Mouse (Mus musculus) heart, postnatal 0 days (tissue): ENCODE measurements around the gene Hoxa5. TPM values are rescaled to one million over a fixed set of nuclear protein-coding genes. Genes with fewer than 3 reads are reported as not detected.

Experiments
- ATAC-seq: fragments of 200-750 bp; cut with Nextera tagmentation; 2 replicates; pipeline ENCODE4 v1.8.0; 2017; ENCODE audit warnings: low read depth, moderate number of reproducible peaks, moderate library complexity; ENCODE audit not compliant: insufficient read depth
- DNase-seq: peaks from one replicate; pipeline ENCODE4 v3.0.0-alpha.2; 2016; ENCODE audit warnings: low spot score
- H3K27ac ChIP-seq: fragments of 300-500 bp; sonication (generic); 2 replicates; pipeline ENCODE4 v1.5.1; 2014; ENCODE audit warnings: low read depth, mild to moderate bottlenecking
- H3K27me3 ChIP-seq: fragments of 300-500 bp; sonication (generic); 2 replicates; pipeline ENCODE4 v1.6.1; 2014; ENCODE audit warnings: low read length, mixed read lengths; ENCODE audit not compliant: control insufficient read depth, insufficient read depth
- H3K36me3 ChIP-seq: fragments of 300-500 bp; sonication (generic); replicated peaks from 2 replicates; pipeline ENCODE4 v1.6.1; 2014; ENCODE audit warnings: low read length, mixed read lengths; ENCODE audit not compliant: control insufficient read depth, insufficient read depth
- H3K4me1 ChIP-seq: fragments of 300-500 bp; sonication (generic); 2 replicates; pipeline ENCODE4 v1.6.1; 2014; ENCODE audit warnings: antibody characterized with exemption; ENCODE audit not compliant: control insufficient read depth, insufficient read depth
- H3K4me2 ChIP-seq: fragments of 300-500 bp; sonication (generic); 2 replicates; pipeline ENCODE4 v1.6.1; 2014; ENCODE audit warnings: low read depth, mild to moderate bottlenecking, low read length, moderate library complexity
- H3K4me3 ChIP-seq: fragments of 300-500 bp; sonication (generic); 2 replicates; pipeline ENCODE4 v1.5.1; 2014; ENCODE audit warnings: low read depth, low read length
- H3K9ac ChIP-seq: fragments of 300-500 bp; sonication (generic); replicated peaks from 2 replicates; pipeline ENCODE4 v1.6.1; 2014; ENCODE audit warnings: low read depth, low read length, mixed read lengths
- H3K9me3 ChIP-seq: fragments of 300-500 bp; sonication (generic); replicated peaks from 2 replicates; pipeline ENCODE4 v1.6.1; 2016; ENCODE audit warnings: low read length; ENCODE audit not compliant: control insufficient read depth
- CTCF ChIP-seq: IDR thresholded peaks from 2 replicates; pipeline ENCODE4 v1.5.1; 2016; ENCODE audit warnings: antibody characterized with exemption, control low read depth, low read depth
- EP300 ChIP-seq: IDR thresholded peaks from 2 replicates; pipeline ENCODE4 v1.6.1; 2016; ENCODE audit warnings: antibody characterized with exemption, low read depth
- WGBS: fragments of 180-500 bp; shearing (Covaris S2); extraction: QIAGEN DNeasy Blood & Tissue Kit; methylation state at CpG from one replicate; pipeline ENCODE4 v1.1.7; 2014; 5-methylcytosine and 5-hydroxymethylcytosine counted together
- polyA plus RNA-seq: library from polyadenylated mRNA; unstranded; fragments of >200 nt; fragmentation: Nextera tagmentation; extraction: Ambion mirVana; gene quantifications from 2 replicates; pipeline ENCODE4 v1.2.1, GENCODE M21; 2015
- total RNA-seq: library from RNA; depleted of rRNA; stranded (reverse); fragments of >200 nt; gene quantifications from 2 replicates; pipeline ENCODE4 v1.2.3, GENCODE M21; 2014; ENCODE audit warnings: low replicate concordance

The Hoxa5 gene
- total and polyA plus RNA-seq, 2 experiments from 2014 or later: 0.36 to 3.5 TPM

- 9% methylated on average over 6 of the region's 6 CpGs for WGBS
- no peak for DNase-seq
- no peak overlapping the region for H3K9ac ChIP-seq
- H3K27ac ChIP-seq: no peak overlapping the region
- H3K27me3 ChIP-seq: peaks cover 99% of the 10 kb centered on the region
- no peak for ATAC-seq
- peak overlapping the region; percentile 43 for H3K4me3 ChIP-seq
- H3K4me2 ChIP-seq: peak overlapping the region; percentile 44
- H3K4me1 ChIP-seq: 0 out of 2 replicates have a peak, but pooled peaks cover 3% of the 10 kb centered on the region
- no peaks in the 10 kb centered on the region for H3K9me3 ChIP-seq
- no peaks in the 10 kb centered on the region for H3K36me3 ChIP-seq
- TF ChIP-seq CTCF: no peak
Observed at GRCm38 (mm10) chr6:52176391-52176790, 28.0 kb downstream of the Hoxa5 start.

GRCm38 (mm10) chr6:52175864-52176263 is 28.5 kb downstream of the Hoxa5 start:
- peak overlapping the region; percentile 67 for H3K27ac ChIP-seq
- peak overlapping the region; percentile 44 for H3K4me2 ChIP-seq
- H3K9me3 ChIP-seq: no peaks in the 10 kb centered on the region
- H3K4me3 ChIP-seq: peak overlapping the region; percentile 43
- H3K27me3 ChIP-seq: peaks cover 99% of the 10 kb centered on the region
- H3K9ac ChIP-seq: peak overlapping the region; percentile 44; the same call in 1 of the 2 replicates
- ATAC-seq: no peak
- H3K4me1 ChIP-seq: 0 out of 2 replicates have a peak, but pooled peaks cover 3% of the 10 kb centered on the region
- 1% methylated on average over 15 of the region's 35 CpGs for WGBS
- TF ChIP-seq CTCF (no peak), EP300 (no peak)
- no peak for DNase-seq
- no peaks in the 10 kb centered on the region for H3K36me3 ChIP-seq

GRCm38 (mm10) chr6:52174968-52175751 is 29.2 kb downstream of the Hoxa5 start:
- DNase-seq: no peak
- H3K4me2 ChIP-seq: peak overlapping the region; percentile 44
- peak overlapping the region; percentile 44; the same call in 1 of the 2 replicates for H3K9ac ChIP-seq
- H3K36me3 ChIP-seq: no peaks in the 10 kb centered on the region
- no peaks in the 10 kb centered on the region for H3K9me3 ChIP-seq
- peak overlapping the region; percentile 67 for H3K27ac ChIP-seq
- no peak for ATAC-seq
- TF ChIP-seq EP300: no peak
- no peak for TF ChIP-seq CTCF
- H3K27me3 ChIP-seq: peaks cover 99% of the 10 kb centered on the region
- WGBS: 2% methylated on average over 41 of the region's 41 CpGs
- 0 out of 2 replicates have a peak, but pooled peaks cover 3% of the 10 kb centered on the region for H3K4me1 ChIP-seq
- peak overlapping the region; percentile 43 for H3K4me3 ChIP-seq

GRCm38 (mm10) chr6:52173648-52174047 is 30.7 kb downstream of the Hoxa5 start:
- Histone ChIP-seq H3K27me3 (peaks cover 99% of the 10 kb centered on the region), H3K9ac (no peak overlapping the region), H3K36me3 (no peaks in the 10 kb centered on the region), H3K9me3 (no peaks in the 10 kb centered on the region), H3K27ac (no peak overlapping the region), H3K4me1 (0 out of 2 replicates have a peak, but pooled peaks cover 3% of the 10 kb centered on the region), H3K4me2 (no peak overlapping the region), H3K4me3 (no peak overlapping the region)
- no peak for ATAC-seq
- no peak for DNase-seq
- TF ChIP-seq EP300 (no peak), CTCF (no peak)
- 7% methylated on average over 4 of the region's 4 CpGs for WGBS

GRCm38 (mm10) chr6:52172501-52172900 is 31.9 kb downstream of the Hoxa5 start:
- TF ChIP-seq EP300 (no peak), CTCF (no peak)
- WGBS: 2% methylated on average over 35 of the region's 35 CpGs
- no peaks in the 10 kb centered on the region for H3K9me3 ChIP-seq
- DNase-seq (no peak), ATAC-seq (peak; percentile 52; the same call in 1 of the 2 replicates)
- H3K9ac ChIP-seq: no peak overlapping the region
- no peak overlapping the region; the same call in 1 of the 2 replicates for H3K27ac ChIP-seq
- H3K4me3 ChIP-seq: peak overlapping the region; percentile 19
- H3K27me3 ChIP-seq: peaks cover 99% of the 10 kb centered on the region
- no peaks in the 10 kb centered on the region for H3K36me3 ChIP-seq
- H3K4me1 ChIP-seq: 0 out of 2 replicates have a peak, but pooled peaks cover 3% of the 10 kb centered on the region
- peak overlapping the region; percentile 32 for H3K4me2 ChIP-seq
